Mouse (Mus musculus) forebrain, embryonic 11.5 days (tissue): Measurements from ENCODE around the gene Krt32. TPM values are rescaled to one million over a fixed set of nuclear protein-coding genes. Genes with fewer than 3 reads are reported as not detected.

ENCODE experiments used
- polyA plus RNA-seq: library from polyadenylated mRNA; unstranded; fragments of >200 nt; fragmentation: Nextera tagmentation; extraction: Ambion mirVana; gene quantifications from 2 replicates; pipeline ENCODE4 v1.2.1, GENCODE M21; 2014

Krt32 gene
- polyA plus RNA-seq, 1 experiment from 2014 or later: not detected

Other genes with a start within 250 kb of the Krt32 start
- not detected in 2 replicates for gene Krtap4-16, start 236.6 kb downstream of the Krt32 start, polyA plus RNA-seq
- not detected in 2 replicates for gene Gm11568, start 230.3 kb downstream of the Krt32 start, polyA plus RNA-seq
- gene Gm11559, start 223.8 kb downstream of the Krt32 start, polyA plus RNA-seq: not detected in 2 replicates
- not detected in 2 replicates for gene Krtap9-1, start 214.8 kb downstream of the Krt32 start, polyA plus RNA-seq
- gene Gm11567, start 209.0 kb downstream of the Krt32 start, polyA plus RNA-seq: not detected in 2 replicates
- gene Krtap31-1, start 180.3 kb downstream of the Krt32 start, polyA plus RNA-seq: not detected in 2 replicates
- gene Gm11565, start 173.5 kb downstream of the Krt32 start, polyA plus RNA-seq: not detected in 2 replicates
- gene Krtap31-2, start 151.9 kb downstream of the Krt32 start, polyA plus RNA-seq: not detected in 2 replicates
- not detected in 2 replicates for gene Krtap9-5, start 139.8 kb downstream of the Krt32 start, polyA plus RNA-seq
- gene Krtap29-1, start 109.2 kb downstream of the Krt32 start, polyA plus RNA-seq: not detected in 2 replicates
- not detected in 2 replicates for gene Krtap16-1, start 101.6 kb downstream of the Krt32 start, polyA plus RNA-seq
- gene Krtap17-1, start 94.2 kb downstream of the Krt32 start, polyA plus RNA-seq: not detected in 2 replicates
- not detected in 2 replicates for gene Krt33a, start 72.0 kb downstream of the Krt32 start, polyA plus RNA-seq
- not detected in 2 replicates for gene Krt33b, start 58.4 kb downstream of the Krt32 start, polyA plus RNA-seq
- not detected in 2 replicates for gene Krt34, start 46.7 kb downstream of the Krt32 start, polyA plus RNA-seq
- gene Krt31, start 37.7 kb downstream of the Krt32 start, polyA plus RNA-seq: not detected in 2 replicates
- gene Krt35, start 8.0 kb upstream of the Krt32 start, polyA plus RNA-seq: not detected in 2 replicates
- gene Krt36, start 17.4 kb upstream of the Krt32 start, polyA plus RNA-seq: not detected in 2 replicates
- gene Krt13, start 33.3 kb upstream of the Krt32 start, polyA plus RNA-seq: not detected in 2 replicates
- 0.90 and 1.2 TPM in 2 replicates for gene Krt15, start 47.7 kb upstream of the Krt32 start, polyA plus RNA-seq
- 3.0 and 4.0 TPM in 2 replicates for gene Krt19, start 60.4 kb upstream of the Krt32 start, polyA plus RNA-seq
- not detected in 2 replicates for gene Krt9, start 105.0 kb upstream of the Krt32 start, polyA plus RNA-seq
- 1.6 and 1.7 TPM in 2 replicates for gene Krt14, start 119.3 kb upstream of the Krt32 start, polyA plus RNA-seq
- not detected in 2 replicates for gene Krt16, start 160.7 kb upstream of the Krt32 start, polyA plus RNA-seq
- not detected in 2 replicates for gene Krt17, start 172.8 kb upstream of the Krt32 start, polyA plus RNA-seq
- not detected in 2 replicates for gene Krt42, start 181.6 kb upstream of the Krt32 start, polyA plus RNA-seq
- 1,675 and 1,791 TPM in 2 replicates for gene Eif1, start 231.7 kb upstream of the Krt32 start, polyA plus RNA-seq
- gene Gast, start 246.2 kb upstream of the Krt32 start, polyA plus RNA-seq: 0.69 and 0.79 TPM in 2 replicates